Mouse (Mus musculus) inflammation-experienced regulatory T-cells (primary cell): ENCODE measurements around the gene Igfbp1. TPM values are rescaled to one million over a fixed set of nuclear protein-coding genes. Genes with fewer than 3 reads are reported as not detected.

Experiments used
- polyA plus RNA-seq, 2 experiments: library from polyadenylated mRNA; unstranded; fragments of 100-300 nt; shearing (Covaris generic); gene quantifications; one replicate each; pipeline ENCODE4 v1.2.1; 2017

Gene Igfbp1
- under 1 TPM in 1 of 2 experiments, not detected in 1; 0.13 TPM for polyA plus RNA-seq

GRCm38 (mm10) chr11:7197491-7197941 lies at the start of gene Igfbp1:
Igfbp1 (plus strand) TSS chr11:7197782.

GRCm38 (mm10) chr11:7188469-7188868 lies 9.1 kb upstream of the Igfbp1 start, which contains the start of gene Gm11985:
Gm11985 (minus strand) TSS chr11:7188569.

GRCm38 (mm10) chr11:7213501-7214341 lies 16.1 kb downstream of the Igfbp1 start, which contains the start of gene Igfbp3:
Igfbp3 (minus strand) TSS chr11:7213923.

Other genes with a start within 250 kb of the Igfbp1 start
- gene Adcy1, start 134.3 kb upstream of the Igfbp1 start, polyA plus RNA-seq: under 1 TPM; 0.12 to 0.65 TPM
- not detected for gene Gm11985, start 9.2 kb upstream of the Igfbp1 start, polyA plus RNA-seq
- not detected for gene Igfbp3, start 16.1 kb downstream of the Igfbp1 start, polyA plus RNA-seq